Mouse (Mus musculus) MEL (cell line): ENCODE measurements around the gene Adamts14. TPM values are rescaled to one million over a fixed set of nuclear protein-coding genes. Genes with fewer than 3 reads are reported as not detected.

Experiments
- DNase-seq: peaks from one replicate; pipeline ENCODE4 v3.0.0; 2011; ENCODE audit warnings: low read depth, low spot score
- H3K27ac ChIP-seq: 2 replicates; pipeline ENCODE4 v1.5.1; 2012; ENCODE audit warnings: low read depth, mild to moderate bottlenecking, control low read depth, low read length, moderate library complexity; ENCODE audit not compliant: control insufficient read depth
- H3K27me3 ChIP-seq, 2 experiments: fragments of 150-350 bp in 1 of 2; sonication (generic) in 1 of 2; 2 replicates each; pipeline ENCODE4 v1.6.1; 2012; ENCODE audit warnings: low read length in 2 of 2, mild to moderate bottlenecking in 2 of 2, improper control_type of control experiment in 1 of 2, moderate library complexity in 1 of 2; ENCODE audit not compliant: insufficient read depth in 2 of 2, control insufficient read depth in 1 of 2
- H3K36me3 ChIP-seq, 2 experiments: 2 replicates each; pipeline ENCODE4 v1.6.1; 2012 to 2014; ENCODE audit warnings: low read length in 2 of 2, improper control_type of control experiment in 1 of 2, inconsistent platforms in 1 of 2, mild to moderate bottlenecking in 1 of 2; ENCODE audit not compliant: insufficient read depth in 2 of 2, control insufficient read depth in 1 of 2
- H3K4me1 ChIP-seq, 2 experiments: fragments of 150-350 bp in 1 of 2; sonication (generic) in 1 of 2; 2 replicates each; pipeline ENCODE4 v1.6.1; 2012; ENCODE audit warnings: low read length in 2 of 2, improper control_type of control experiment in 1 of 2, mild to moderate bottlenecking in 1 of 2; ENCODE audit not compliant: insufficient read depth in 2 of 2, control insufficient read depth in 1 of 2
- H3K4me3 ChIP-seq, 2 experiments: fragments of 150-350 bp in 1 of 2; sonication (generic) in 1 of 2; 2 replicates each; pipeline ENCODE4 v1.5.1; 2012; ENCODE audit warnings: low read depth in 2 of 2, low read length in 2 of 2, mild to moderate bottlenecking in 2 of 2, moderate library complexity in 2 of 2, control low read depth in 1 of 2, improper control_type of control experiment in 1 of 2; ENCODE audit not compliant: control insufficient read depth in 1 of 2, insufficient read depth in 1 of 2
- H3K79me2 ChIP-seq: 2 replicates; pipeline ENCODE4 v1.6.1; 2012; ENCODE audit warnings: mild to moderate bottlenecking, low read length, moderate library complexity; ENCODE audit not compliant: control insufficient read depth, poor library complexity, insufficient read depth
- H3K9ac ChIP-seq: 2 replicates; pipeline ENCODE4 v1.6.1; 2012; ENCODE audit warnings: low read depth, mild to moderate bottlenecking, control low read depth, low read length, moderate library complexity; ENCODE audit not compliant: control insufficient read depth, poor library complexity, severe bottlenecking
- H3K9me3 ChIP-seq: fragments of 150-350 bp; sonication (generic); replicated peaks from 2 replicates; pipeline ENCODE4 v1.6.1; 2012; ENCODE audit warnings: mild to moderate bottlenecking, low read length, improper control_type of control experiment, moderate library complexity; ENCODE audit not compliant: insufficient read depth
- BHLHE40 ChIP-seq: IDR thresholded peaks from 2 replicates; pipeline ENCODE4 v1.6.1; 2012; ENCODE audit warnings: low read depth, mild to moderate bottlenecking, inconsistent platforms, low read length, improper control_type of control experiment, borderline replicate concordance
- CHD1 ChIP-seq: IDR thresholded peaks from 2 replicates; pipeline ENCODE4 v1.6.1; 2012; ENCODE audit warnings: low read depth, mild to moderate bottlenecking, inconsistent platforms, low read length, improper control_type of control experiment
- CTCF ChIP-seq, 3 experiments: IDR thresholded peaks in 2 of 3; conservative IDR thresholded peaks in 1 of 3; 2 replicates each; pipeline ENCODE4 v1.5.1; 2011 to 2012; ENCODE audit warnings: low read length in 3 of 3, low read depth in 2 of 3, mild to moderate bottlenecking in 2 of 3, improper control_type of control experiment in 1 of 3, inconsistent platforms in 1 of 3, mixed read lengths in 1 of 3, moderate library complexity in 1 of 3; ENCODE audit not compliant: control insufficient read depth in 1 of 3, insufficient read depth in 1 of 3, poor library complexity in 1 of 3, severe bottlenecking in 1 of 3
- E2F4 ChIP-seq: IDR thresholded peaks from 2 replicates; pipeline ENCODE4 v1.6.1; 2011; ENCODE audit warnings: low read depth, low read length, improper control_type of control experiment, borderline replicate concordance
- ELF1 ChIP-seq: IDR thresholded peaks from 2 replicates; pipeline ENCODE4 v1.6.1; 2014; ENCODE audit warnings: low read depth, mild to moderate bottlenecking, inconsistent platforms, low read length, improper control_type of control experiment, moderate library complexity
- EP300 ChIP-seq, 2 experiments: IDR thresholded peaks; 2 replicates each; pipeline ENCODE4 v1.6.1; 2011; ENCODE audit warnings: improper control_type of control experiment in 2 of 2, low read length in 2 of 2, low read depth in 1 of 2, mild to moderate bottlenecking in 1 of 2
- ETS1 ChIP-seq: IDR thresholded peaks from 2 replicates; pipeline ENCODE4 v1.6.1; 2012; ENCODE audit warnings: low read depth, mild to moderate bottlenecking, inconsistent platforms, low read length, improper control_type of control experiment, moderate library complexity
- JUND ChIP-seq: IDR thresholded peaks from 2 replicates; pipeline ENCODE4 v1.6.1; 2011; ENCODE audit warnings: low read depth, mild to moderate bottlenecking, improper control_type of control experiment, low read length
- MAFK ChIP-seq: IDR thresholded peaks from 2 replicates; pipeline ENCODE4 v1.6.1; 2011; ENCODE audit warnings: low read depth, mild to moderate bottlenecking, low read length, improper control_type of control experiment, borderline replicate concordance
- MAX ChIP-seq: IDR thresholded peaks from 2 replicates; pipeline ENCODE4 v1.6.1; 2011; ENCODE audit warnings: low read length, improper control_type of control experiment
- MAZ ChIP-seq: IDR thresholded peaks from 2 replicates; pipeline ENCODE4 v1.6.1; 2012; ENCODE audit warnings: low read depth, mild to moderate bottlenecking, inconsistent platforms, low read length, improper control_type of control experiment
- MXI1 ChIP-seq: IDR thresholded peaks from 2 replicates; pipeline ENCODE4 v1.6.1; 2011; ENCODE audit warnings: mild to moderate bottlenecking, low read depth, low read length, improper control_type of control experiment
- MYB ChIP-seq: IDR thresholded peaks from 2 replicates; pipeline ENCODE4 v1.6.1; 2011; ENCODE audit warnings: mild to moderate bottlenecking, low read depth, low read length, improper control_type of control experiment
- NRF1 ChIP-seq: IDR thresholded peaks from 2 replicates; pipeline ENCODE4 v1.6.1; 2014; ENCODE audit warnings: low read depth, mild to moderate bottlenecking, inconsistent platforms, low read length, improper control_type of control experiment, moderate library complexity; ENCODE audit not compliant: poor library complexity, insufficient read depth, severe bottlenecking
- POLR2AphosphoS5 ChIP-seq: IDR thresholded peaks from 2 replicates; pipeline ENCODE4 v1.6.1; 2012; ENCODE audit warnings: low read depth, borderline replicate concordance, mild to moderate bottlenecking, inconsistent platforms, low read length, moderate library complexity, mixed read lengths
- RAD21 ChIP-seq: IDR thresholded peaks from 2 replicates; pipeline ENCODE4 v1.6.1; 2011; ENCODE audit warnings: mild to moderate bottlenecking, low read depth, low read length, improper control_type of control experiment
- RCOR1 ChIP-seq: IDR thresholded peaks from 2 replicates; pipeline ENCODE4 v1.6.1; 2012; ENCODE audit warnings: low read depth, mild to moderate bottlenecking, inconsistent platforms, low read length, improper control_type of control experiment
- SIN3A ChIP-seq: IDR thresholded peaks from 2 replicates; pipeline ENCODE4 v1.6.1; 2012; ENCODE audit warnings: low read length, improper control_type of control experiment, inconsistent platforms
- SMC3 ChIP-seq: IDR thresholded peaks from 2 replicates; pipeline ENCODE4 v1.6.1; 2011; ENCODE audit warnings: low read depth, low read length, improper control_type of control experiment
- TAL1 ChIP-seq: IDR thresholded peaks from 2 replicates; pipeline ENCODE4 v1.6.1; 2012; ENCODE audit warnings: mild to moderate bottlenecking, inconsistent platforms, low read length, moderate library complexity, mixed read lengths
- TCF12 ChIP-seq: IDR thresholded peaks from 2 replicates; pipeline ENCODE4 v1.6.1; 2014; ENCODE audit warnings: low read depth, mild to moderate bottlenecking, inconsistent platforms, low read length, improper control_type of control experiment, moderate library complexity
- UBTF ChIP-seq: IDR thresholded peaks from 2 replicates; pipeline ENCODE4 v1.6.1; 2012; ENCODE audit warnings: low read depth, mild to moderate bottlenecking, inconsistent platforms, low read length, improper control_type of control experiment, moderate library complexity, borderline replicate concordance; ENCODE audit not compliant: insufficient read depth
- USF1 ChIP-seq: IDR thresholded peaks from 2 replicates; pipeline ENCODE4 v1.6.1; 2014; ENCODE audit warnings: low read depth, mild to moderate bottlenecking, inconsistent platforms, low read length, improper control_type of control experiment, moderate library complexity
- ZC3H11A ChIP-seq: IDR thresholded peaks from 2 replicates; pipeline ENCODE4 v1.6.1; 2012; ENCODE audit warnings: low read depth, mild to moderate bottlenecking, inconsistent platforms, low read length, improper control_type of control experiment
- polyA plus RNA-seq, 2 experiments: library from polyadenylated mRNA; stranded (reverse) in 1 of 2; unstranded in 1 of 2; fragments of >175 nt in 1 of 2; fragments of >200 nt in 1 of 2; gene quantifications; 2 replicates each; pipeline versions ENCODE4 v1.2.1 to v1.2.4; 2012; ENCODE audit warnings: low replicate concordance in 2 of 2, low read depth in 1 of 2; ENCODE audit not compliant: insufficient read length in 2 of 2, insufficient read depth in 1 of 2, missing spikeins in 1 of 2
- total RNA-seq: library from RNA; depleted of rRNA; stranded (reverse); fragments of 300-350 nt; gene quantifications from 2 replicates; pipeline ENCODE4 v1.2.3, GENCODE M21; 2012

Adamts14 gene
- total and polyA plus RNA-seq, 3 experiments: not detected

DNA sequence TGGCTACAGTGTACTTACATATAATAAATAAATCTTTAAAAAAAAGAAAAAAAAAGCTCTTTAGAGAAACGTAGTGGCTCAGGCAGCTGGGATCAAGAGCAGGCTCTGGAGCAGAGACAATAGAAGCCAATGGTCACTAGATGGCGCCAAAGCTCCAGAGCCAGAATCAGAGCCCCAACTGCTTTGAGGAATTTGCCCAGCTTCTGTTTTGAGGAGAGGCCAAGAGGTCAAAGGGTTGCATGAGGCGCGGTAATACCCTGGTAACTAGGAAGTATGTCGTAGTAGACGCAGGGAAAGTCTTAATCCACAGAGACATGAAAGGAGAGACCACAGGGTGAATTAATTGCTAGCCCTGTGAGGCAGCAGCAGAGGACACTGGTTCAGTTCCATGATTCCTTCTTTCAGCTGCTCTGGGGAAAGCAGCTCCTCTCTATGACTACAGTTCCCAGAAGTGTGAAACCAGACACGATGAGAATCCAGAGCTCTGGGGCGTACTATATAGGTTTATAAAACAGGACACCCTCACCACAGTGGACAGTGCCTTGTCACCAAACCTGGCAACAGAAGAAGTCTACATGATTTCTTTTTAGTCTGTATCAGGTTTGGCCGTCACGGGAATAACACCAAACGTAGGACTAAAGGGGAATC lies 73.5 kb downstream of the Adamts14 start:
- Histone ChIP-seq H3K36me3 (no peaks in the 10 kb centered on the region), H3K79me2 (no peaks in the 10 kb centered on the region), H3K4me3 (no peak overlapping the region), H3K27me3 (no peaks in the 10 kb centered on the region), H3K9ac (no peak overlapping the region), H3K4me1 (no peaks in the 10 kb centered on the region), H3K9me3 (no peaks in the 10 kb centered on the region), H3K27ac (no peak overlapping the region)
- TF ChIP-seq ZC3H11A: peak; percentile 70
- TF ChIP-seq ETS1: no peak
- no peak for TF ChIP-seq ELF1
- no peak for TF ChIP-seq TCF12
- TF ChIP-seq MYB: no peak
- TF ChIP-seq SIN3A: no peak
- no peak for TF ChIP-seq USF1
- no peak for TF ChIP-seq RCOR1
- TF ChIP-seq MAZ: no peak
- no peak for TF ChIP-seq MAX
- TF ChIP-seq BHLHE40: no peak
- no peak for TF ChIP-seq E2F4
- no peak for TF ChIP-seq UBTF
- peak; percentile 86 for TF ChIP-seq CTCF (IDR thresholded peaks at IDR 0.05 in 2 of 3, conservative IDR thresholded peaks at IDR 0.05 in 1 of 3; ENCODE audit: control insufficient read depth in 1 of 3, insufficient read depth in 1 of 3, low read depth in 2 of 3, low read length in 3 of 3, poor library complexity in 1 of 3, severe bottlenecking in 1 of 3)
- TF ChIP-seq JUND: no peak
- no peak for TF ChIP-seq EP300 (IDR thresholded peaks at IDR 0.05; ENCODE audit: low read depth in 1 of 2, low read length in 2 of 2)
- TF ChIP-seq TAL1: no peak
- TF ChIP-seq RAD21: peak; percentile 87
- TF ChIP-seq CHD1: no peak
- no peak for TF ChIP-seq MXI1
- peak; percentile 66 for TF ChIP-seq SMC3
- TF ChIP-seq MAFK: no peak
- TF ChIP-seq POLR2AphosphoS5: no peak
- no peak for TF ChIP-seq NRF1
- DNase-seq: peak; percentile 65
